Mouse (Mus musculus) mouse embryonic stem cell (cell line): ENCODE data around the gene Zbtb25.

Experiments used
- in situ Hi-C, 2 experiments: fragments of 300-500 bp; cut with MboI; formaldehyde crosslinking; loops; 1 replicate in 1 of 2; 3 replicates in 1 of 2; pipeline ENCODE4 v1.14.3; 2019 to 2020; ENCODE audit warnings: low sequenced_read_pairs in 2 of 2, low pct_unique_long_range_greater_than_20kb in 1 of 2, mixed read lengths in 1 of 2; ENCODE audit not compliant: unreplicated experiment in 1 of 2

Gene Zbtb25

DNA sequence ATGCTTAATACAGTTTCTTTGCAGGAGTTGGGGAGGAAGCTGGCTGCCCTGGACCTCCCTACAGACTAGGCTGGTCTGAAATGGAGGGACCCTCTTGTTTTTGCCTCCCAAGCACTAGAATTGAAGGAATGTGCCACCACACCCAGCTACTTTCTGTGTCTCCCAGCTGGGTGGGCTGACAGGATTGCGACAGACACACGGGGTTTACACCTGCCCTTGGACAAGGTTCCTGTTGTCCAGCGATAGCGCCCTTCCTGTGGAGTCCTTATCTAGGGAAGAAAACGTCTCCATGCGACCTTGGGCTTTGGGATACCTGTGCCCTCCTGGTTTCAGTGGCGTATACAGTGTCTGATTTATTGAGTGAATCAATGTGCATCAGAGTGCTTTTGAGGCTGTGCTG lies 10.7 kb upstream of the Zbtb25 start:
- in situ Hi-C loops, result no loop called here

DNA sequence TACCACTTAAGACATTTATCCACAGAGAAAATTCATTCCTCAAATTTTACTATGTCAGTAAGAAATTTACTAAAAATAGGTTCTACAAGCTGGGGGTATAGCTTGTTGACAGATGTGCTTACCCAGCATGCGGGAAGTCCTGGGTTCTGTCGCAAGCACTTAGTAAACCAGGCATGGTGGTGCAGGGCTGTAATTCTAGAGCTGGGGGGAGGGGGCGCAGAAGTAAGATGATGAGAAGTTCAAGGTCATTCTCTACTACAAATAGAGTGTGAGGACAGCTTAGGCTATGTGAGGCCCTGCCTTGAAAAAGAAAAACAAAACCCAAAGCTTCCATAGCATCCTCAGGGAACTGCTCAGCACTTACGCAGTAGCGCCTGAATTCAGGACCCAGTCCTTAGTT lies 9.2 kb upstream of the Zbtb25 start:
- in situ Hi-C loops, result no loop called here

DNA sequence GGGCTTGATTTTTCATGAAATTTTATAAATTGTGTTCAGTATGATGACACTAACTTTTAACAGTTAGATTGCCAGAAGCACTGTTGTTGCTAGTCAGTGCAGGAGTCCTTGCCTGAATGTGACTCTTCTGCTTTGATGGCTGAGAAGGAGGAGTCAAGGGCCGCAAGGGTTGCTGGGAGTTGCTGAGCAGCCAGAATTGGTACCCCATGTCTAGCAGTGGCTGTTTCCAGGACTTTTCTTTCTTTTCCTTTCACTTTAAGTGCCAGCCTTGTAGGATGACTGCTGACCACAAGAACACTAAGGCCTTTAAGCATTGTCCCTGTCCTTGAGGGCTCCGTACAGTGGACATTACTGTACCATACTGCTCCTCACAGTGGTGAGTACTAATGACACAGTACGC lies 8.3 kb upstream of the Zbtb25 start:
- in situ Hi-C loops, result no loop called here

DNA sequence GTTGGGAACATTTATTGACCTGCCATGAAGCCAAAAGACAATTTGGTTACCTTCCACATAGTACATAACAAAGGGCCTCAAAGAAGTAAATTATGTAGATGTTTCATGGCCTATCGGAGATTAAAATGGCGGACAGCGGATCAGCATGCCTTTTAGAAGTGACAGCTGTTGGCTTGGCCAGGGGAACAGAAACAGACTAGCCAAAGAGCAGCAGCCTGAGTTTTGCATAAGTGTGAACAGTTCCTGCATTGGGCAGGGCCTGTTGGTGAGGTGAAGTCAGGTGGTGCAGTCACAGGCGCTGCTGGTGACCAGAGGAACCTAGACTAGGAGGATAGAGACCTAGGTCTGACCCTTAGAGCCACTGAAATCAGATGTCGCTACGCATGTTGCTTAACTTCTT lies 7.7 kb upstream of the Zbtb25 start:
- in situ Hi-C loops, result no loop called here

DNA sequence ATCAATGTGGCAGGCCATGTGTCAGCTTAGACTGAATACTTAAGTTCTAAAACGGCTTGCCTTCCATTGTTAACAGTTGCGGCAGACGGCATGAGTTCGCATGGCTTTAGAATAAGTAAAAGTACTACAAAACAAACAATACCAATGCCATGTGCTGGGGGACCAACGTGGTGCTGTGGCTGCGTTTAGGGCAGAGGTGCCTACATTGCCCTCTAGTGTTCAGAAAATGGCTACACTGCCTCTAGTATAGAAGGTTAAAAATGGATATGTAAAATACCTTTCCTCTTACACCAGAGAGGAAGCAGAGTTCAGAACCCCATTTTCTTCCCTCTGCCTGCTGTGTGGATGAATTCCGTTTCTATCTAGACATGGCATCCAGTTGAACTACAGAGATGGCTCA lies 7.2 kb upstream of the Zbtb25 start:
- in situ Hi-C loops, result no loop called here

DNA sequence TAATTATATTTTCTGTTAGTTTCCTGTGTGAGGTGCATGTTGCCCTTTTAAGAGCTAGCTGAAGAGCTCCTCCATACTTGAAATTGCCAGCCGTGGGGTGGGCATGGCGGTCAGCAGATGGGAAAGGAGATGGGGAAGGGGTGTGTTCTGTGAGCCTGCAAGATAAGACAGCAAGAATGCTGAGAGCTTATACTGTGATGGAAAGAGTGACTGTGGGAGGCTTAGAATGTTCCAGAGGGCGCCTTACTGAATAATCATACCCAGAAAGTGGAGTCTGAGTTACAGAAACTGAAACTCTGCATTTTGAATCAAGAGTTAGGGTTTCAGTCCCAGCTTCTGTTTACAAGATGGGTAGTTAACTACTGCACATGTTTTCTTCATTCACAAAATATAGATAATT lies 6.1 kb upstream of the Zbtb25 start:
- in situ Hi-C loops, result no loop called here

DNA sequence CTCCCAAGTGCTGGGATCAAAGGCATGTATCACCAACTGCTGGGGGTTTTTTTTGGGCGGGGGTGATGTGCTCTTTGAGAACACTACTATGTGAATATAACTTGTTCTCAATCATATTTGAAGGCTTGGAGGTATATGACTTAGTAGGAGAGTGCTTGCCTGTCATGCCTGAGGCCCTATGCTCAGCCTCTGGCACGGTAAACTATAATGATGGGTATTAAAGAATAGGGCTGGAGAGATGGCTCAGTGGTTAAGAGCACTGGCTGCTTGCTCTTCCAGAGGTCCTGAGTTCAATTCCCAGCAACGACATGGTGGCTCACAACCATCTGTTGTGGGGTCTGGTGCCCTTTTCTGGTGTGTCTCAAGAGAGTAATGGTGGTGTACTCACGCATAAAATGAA lies 5.5 kb upstream of the Zbtb25 start:
- in situ Hi-C loops, result no loop called here

DNA sequence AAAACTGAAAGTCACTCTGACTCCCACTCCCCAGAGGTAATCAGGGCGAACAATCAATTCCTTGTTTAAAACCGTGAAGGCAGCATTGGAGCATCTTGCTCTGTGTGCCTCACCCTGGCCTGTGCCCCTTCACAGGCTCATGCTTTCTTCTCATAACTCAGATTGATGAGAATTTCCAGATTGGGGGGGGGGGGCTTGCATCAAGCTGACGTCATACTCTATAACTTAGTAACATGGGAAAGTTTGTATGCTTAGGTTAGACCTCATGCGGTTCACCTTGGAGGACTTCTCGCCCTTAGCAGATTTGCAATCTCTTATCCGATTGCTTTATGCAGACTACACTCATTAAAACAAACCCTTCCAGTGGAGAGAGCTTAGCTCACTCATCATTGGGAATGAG lies 4.6 kb upstream of the Zbtb25 start:
- in situ Hi-C loops, result no loop called here

DNA sequence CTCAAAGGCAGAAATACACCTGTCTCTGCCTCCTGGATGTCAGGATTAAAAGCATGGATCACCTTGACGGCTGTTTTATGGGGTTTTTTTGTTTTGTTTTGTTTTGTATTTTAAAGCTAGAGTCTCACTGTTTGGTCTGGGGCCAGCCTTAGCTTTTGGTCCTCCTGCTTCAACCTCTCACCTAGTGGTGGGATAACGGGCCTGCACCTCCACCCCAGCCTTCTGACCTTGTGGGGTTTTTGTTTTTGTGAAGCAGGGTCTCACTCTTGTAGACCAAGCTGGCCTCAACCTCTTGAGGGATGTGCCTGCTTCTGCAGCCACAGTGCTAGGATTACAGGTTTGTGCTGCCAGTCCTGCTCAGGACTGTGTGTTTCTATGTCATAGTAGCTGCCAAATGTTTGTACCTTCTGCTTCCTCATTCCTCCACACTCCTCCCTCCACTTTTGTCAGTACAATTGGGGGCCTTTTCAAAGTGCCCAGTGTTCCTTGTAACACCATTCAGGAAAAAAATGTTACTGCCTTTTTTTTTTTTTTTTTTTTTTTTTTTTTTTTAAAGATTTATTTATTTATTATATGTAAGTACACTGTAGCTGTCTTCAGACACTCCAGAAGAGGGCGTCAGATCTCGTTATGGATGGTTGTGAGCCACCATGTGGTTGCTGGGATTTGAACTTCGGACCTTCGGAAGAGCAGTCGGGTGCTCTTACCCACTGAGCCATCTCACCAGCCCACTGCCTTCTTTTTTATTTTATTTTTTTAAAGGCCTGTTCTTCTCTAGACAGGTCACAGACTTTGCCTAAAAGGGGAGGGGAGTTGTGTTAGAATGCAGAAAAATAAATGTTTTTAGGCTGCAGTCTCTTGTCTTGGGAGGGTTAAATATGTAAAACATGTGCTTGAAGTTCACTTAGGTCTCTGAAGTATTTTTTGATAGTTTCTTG lies 3.7 kb upstream of the Zbtb25 start:
- in situ Hi-C loops, result no loop called here

DNA sequence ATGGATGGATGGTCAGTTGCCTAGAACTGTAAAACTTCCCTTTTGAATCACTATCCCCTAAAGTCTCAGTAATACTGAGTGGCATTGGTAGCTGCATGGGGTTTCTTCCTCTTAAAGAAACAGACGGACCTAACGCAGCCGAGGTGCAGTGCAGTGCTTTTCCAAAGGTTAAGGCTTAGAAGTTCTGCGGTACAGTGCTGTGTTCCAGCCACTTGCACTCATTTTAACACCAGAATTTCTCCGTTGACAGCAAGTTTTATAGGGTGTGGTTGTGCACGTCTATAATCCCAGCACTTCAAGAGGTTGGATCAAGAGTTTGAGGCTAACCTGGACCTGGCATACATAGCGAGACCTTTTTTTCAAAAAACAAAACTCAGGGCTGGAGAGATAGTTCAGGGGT lies 2.6 kb upstream of the Zbtb25 start:
- in situ Hi-C loops, result no loop called here

DNA sequence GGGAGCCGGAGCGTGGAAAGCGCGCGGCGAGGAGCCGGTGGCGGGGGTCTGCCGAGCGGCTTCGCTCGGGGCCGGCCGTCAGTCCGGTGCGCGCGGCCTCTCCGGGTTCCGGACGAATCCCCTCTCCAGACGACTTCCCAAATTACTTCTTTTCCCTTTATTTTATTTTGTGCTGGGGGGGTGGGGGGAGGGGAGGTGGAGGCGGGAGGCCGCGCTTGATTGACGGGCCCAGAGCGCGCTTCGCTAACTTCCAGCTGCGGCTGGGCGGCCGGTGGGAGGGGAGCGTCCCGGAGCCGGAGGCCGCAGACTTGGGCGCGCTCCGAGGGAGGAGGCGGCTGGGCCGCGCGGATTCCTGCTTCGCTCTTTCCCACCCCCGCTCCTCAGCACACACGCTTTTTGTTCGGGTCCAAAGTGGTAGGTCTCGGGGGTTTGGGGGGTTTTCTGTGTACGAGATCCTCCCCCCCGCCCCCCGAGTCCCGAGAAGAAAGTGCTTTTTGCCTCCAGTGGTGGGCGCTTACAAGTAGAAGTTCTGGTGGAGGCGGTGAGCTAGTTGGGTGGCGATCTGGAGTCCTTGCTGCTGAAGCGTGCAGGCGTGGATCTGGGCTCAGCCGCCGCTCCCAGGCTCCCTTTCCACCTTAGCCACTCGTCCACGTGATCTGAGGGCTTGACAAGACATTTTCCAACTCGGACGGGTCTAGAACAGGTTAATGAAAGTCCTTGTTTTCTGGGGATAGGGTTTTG lies 1.6 kb upstream of the Zbtb25 start:
- in situ Hi-C loops, result no loop called here

DNA sequence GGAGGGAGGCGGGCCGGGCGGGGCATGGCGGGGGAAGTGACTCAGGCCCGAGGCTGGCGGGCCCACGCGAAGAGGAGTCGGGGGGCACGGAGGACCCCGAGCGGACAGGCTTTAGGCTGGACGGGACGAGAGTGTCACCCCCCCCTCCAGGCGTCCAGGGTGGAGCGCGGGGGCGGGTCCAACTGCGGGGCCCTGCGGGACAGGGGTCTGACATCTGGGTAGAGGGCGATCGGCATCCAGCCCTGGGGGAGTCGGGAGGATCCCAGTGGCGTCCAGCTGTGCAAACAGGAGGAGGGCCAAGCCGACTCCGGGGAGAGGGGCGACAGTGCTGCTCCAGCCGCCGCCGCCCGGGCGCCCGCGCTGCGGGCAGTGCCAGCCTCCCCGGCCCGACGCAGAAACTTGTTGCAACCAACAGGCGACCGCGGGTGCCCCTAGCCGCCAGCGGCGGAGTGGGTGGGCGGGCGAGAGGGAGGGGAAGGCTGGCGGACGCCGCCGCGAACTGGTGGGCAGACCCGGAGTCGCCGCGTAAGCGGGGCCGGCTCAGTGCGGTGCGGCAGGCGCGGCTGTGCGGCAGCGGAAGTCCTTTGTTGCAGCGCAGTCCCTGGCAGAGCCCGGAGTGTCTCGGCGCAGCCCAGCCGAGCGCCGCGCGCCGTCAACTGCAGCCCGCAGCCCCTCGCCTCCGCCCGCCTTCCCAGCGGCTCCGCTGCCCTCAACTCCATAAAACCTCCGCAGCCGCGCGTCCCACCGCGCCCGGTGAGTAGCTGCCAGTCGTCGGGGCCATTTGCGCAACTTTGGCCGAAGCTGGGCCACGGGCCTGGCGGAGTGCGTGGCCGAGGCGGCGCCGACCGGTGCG lies 802 bp upstream of the Zbtb25 start, which contains the start of gene Zbtb1:
Gene Zbtb1 (plus strand): TSS at position 289 of the 853 bp plus-strand sequence.
- in situ Hi-C loops, result no loop called here

DNA sequence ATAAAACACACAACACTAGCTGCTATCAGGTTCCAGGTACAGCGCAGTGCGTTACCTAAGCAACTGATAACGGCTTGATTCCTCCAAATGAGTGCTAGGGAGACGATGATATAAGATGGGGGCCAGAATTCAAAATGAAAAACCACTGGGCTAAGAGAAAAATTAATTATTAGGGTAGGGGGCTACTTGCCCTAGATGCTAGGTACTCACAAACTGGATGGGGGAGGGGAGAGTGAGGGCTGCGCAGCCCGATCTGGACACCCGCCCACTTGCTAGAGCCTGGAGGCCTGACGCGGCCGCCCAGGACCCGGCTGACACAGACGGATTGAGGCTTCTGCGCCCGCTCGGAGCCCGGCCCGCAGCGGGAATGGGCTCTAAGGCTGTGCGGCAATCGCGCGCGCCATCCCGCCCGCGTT lies 604 bp downstream of the Zbtb25 start:
- in situ Hi-C loops, result no loop called here

DNA sequence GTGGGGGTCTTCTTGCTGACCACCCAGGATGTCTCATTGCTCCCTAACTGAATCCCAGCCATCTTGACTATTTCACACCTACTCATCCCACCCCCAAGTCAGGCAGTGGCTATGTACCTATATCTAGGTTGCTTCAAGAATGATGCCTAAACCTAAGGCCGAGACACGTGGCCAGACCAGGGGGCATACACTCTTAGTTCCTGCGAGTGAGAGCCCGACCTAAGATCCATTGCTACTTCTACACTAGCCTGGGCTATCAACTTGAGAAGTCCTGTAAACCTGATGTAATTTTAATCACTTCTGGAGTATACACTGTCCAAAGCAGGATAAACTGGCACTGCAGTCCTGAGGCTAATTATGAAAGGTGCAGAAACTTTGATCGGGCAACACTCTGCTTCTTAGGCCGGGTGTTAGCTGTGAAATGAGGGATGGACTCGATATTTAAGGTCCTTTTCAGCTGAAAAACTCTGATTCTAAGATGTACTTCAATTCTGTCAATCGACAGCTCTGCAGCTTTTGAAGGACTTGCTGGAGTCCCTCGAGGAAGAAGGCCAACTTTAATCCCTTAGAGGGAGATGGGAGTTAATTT lies 1.1 kb downstream of the Zbtb25 start:
- in situ Hi-C loops, result no loop called here

DNA sequence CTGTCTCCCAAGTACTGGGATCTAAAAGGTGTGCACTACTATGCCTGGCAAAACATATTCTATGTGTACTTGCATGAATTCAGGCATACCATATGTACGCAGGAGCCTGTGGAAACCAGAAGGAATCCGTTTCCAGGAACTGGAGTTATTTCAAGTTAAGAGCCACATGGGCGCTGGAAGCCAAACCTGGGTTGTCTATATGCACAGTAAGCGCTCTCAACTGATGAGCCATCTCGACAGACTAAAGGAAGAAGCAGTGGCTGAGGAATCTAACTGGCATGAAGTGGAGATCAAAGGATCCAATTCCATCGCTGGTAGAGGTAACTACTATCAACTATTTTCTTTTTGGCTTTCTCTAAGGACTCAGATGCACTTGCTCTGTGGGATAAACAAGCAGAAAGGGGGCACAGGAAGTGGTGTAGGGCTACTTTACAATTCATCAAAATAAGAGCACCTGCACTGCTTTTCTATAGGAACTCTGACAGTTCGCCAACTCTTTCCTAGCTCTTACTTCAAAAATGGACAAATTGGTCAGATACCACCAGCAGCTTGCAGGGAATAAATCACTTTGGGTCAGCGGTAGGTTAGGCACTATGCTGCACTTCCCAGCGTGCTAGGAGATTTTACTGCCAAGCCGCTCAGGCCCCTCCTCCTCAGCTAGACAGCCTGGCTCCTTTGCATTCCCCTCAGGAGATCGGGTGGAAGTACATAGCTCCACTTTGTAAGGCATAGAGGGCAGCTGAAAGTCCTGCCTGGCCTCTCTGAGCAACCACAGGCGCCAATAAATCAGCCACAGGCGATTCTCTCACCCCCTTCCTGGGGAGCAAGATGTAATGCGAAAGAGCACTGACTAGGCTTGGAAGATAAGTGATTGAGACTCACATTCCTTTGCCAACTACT lies 2.1 kb downstream of the Zbtb25 start:
- in situ Hi-C loops, result no loop called here

DNA sequence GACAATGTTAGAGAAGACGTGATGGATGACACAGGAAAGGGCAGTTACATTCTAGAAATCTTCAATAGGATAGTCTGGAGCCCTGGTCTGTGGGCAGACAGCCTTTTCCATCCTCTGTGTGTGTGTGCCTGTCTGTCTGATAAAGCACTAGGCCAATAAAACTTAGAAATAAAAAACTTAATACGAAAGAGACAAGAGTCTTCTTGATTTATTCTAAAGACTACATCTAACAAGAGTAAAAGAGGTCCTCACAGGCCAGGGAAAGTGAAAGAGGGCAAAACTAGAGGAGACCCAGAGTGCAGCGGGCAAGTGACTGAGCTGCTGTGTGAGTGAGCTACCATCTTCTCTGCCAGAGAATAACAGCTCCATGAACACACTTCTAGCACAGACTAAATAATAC lies 3.1 kb downstream of the Zbtb25 start:
- in situ Hi-C loops, result no loop called here

DNA sequence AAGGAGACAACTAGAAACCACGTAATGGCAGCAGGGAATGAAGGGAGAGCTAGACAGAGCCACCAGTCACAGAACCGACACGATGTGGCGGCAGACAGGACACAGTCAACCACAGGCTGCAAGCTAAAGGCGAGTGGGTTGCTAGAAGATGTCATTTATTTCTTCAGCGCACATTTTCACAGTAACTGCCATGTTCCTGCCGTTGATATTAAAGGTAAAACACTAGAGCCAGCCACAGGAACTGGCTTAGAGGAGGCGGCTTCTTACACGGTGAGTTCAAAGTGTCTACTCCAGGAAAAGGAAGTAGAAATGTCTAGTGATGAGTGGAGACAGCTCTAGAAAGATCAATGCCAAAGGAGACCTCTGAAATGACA lies 7.1 kb downstream of the Zbtb25 start:
- in situ Hi-C loops, result no loop called here
